Mouse (Mus musculus) E14TG2a.4 (cell line): ENCODE measurements around the gene Matn1.

Source experiments
- CTCF ChIP-seq: conservative IDR thresholded peaks from 2 replicates; pipeline ENCODE4 v1.5.1; 2014; ENCODE audit warnings: low read length
- NANOG ChIP-seq: IDR thresholded peaks from 2 replicates; pipeline ENCODE4 v1.6.1; 2014; ENCODE audit warnings: borderline replicate concordance, low read length, mixed read lengths

GRCm38 (mm10) chr4:130978981-130979380 lies 34.8 kb downstream of the Matn1 start:
- TF ChIP-seq CTCF (no peak), NANOG (no peak)
